Mouse (Mus musculus) embryonic stem cell, embryonic (primary cell): ENCODE results near the gene Prkcg.

Experiments used
- CTCF ChIA-PET, 4 experiments: fragments of 300-600 bp in 2 of 4; fragments of 350-600 bp in 2 of 4; sonication (Branson Sonifier 250); formaldehyde crosslinking; loops; one replicate each; lab custom pipeline; 2022; ENCODE audit warnings: inconsistent platforms in 2 of 4; lab: Charles Lee
- POLR2A ChIA-PET, 4 experiments: fragments of 300-600 bp in 2 of 4; fragments of 350-600 bp in 2 of 4; sonication (Branson Sonifier 250); formaldehyde crosslinking; loops; one replicate each; lab custom pipeline; 2022; ENCODE audit warnings: antibody characterized with exemption in 4 of 4, inconsistent platforms in 1 of 4; lab: Charles Lee

Gene Prkcg

DNA sequence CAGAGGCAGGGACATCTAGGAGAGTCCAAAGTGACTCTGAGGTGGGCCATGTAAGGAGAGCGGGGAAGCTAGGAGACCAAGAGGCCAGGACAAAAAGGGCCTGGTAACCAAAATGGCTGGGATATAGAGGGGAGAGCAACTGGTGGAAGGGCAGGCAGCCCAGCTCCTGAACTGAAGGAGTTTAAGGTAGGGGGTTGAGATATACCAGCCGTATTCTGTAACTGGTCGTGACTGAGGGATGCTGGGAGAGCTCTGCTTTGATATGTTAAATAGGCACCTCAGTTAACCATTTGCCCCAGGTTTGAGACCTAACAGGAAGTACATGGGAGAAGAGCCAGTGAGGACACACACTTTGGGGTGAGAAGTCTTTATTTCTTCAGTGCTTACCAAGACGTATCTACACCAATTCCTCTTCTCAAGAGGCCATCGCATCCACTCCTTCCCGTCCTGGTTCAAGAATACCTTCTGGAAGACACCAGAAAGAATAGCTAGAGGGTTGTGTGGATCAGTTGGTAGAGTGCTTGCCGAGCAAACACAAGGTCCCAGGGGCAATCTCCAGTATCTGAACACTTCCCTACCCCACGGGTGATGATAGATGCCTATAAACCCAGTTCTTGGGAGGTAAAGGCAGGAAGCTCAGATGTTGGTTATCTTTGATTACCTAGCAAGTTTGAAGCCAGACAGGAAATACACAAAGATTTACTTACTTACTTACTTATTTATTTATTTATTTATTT lies 12.1 kb downstream of the Prkcg start:
- POLR2A ChIA-PET: interaction anchor here (0.5 to 9.3 kb wide), 65 partner anchors 8 to 1714 kb away, joined by 3 to 127 read pairs (median 5); partner anchors contain the start of genes Myadm (in 4 of the 4), Prkcg (in 4 of the 4), Cacng6 (in 1 of the 4) and Cox6b2 (in 1 of the 4)

DNA sequence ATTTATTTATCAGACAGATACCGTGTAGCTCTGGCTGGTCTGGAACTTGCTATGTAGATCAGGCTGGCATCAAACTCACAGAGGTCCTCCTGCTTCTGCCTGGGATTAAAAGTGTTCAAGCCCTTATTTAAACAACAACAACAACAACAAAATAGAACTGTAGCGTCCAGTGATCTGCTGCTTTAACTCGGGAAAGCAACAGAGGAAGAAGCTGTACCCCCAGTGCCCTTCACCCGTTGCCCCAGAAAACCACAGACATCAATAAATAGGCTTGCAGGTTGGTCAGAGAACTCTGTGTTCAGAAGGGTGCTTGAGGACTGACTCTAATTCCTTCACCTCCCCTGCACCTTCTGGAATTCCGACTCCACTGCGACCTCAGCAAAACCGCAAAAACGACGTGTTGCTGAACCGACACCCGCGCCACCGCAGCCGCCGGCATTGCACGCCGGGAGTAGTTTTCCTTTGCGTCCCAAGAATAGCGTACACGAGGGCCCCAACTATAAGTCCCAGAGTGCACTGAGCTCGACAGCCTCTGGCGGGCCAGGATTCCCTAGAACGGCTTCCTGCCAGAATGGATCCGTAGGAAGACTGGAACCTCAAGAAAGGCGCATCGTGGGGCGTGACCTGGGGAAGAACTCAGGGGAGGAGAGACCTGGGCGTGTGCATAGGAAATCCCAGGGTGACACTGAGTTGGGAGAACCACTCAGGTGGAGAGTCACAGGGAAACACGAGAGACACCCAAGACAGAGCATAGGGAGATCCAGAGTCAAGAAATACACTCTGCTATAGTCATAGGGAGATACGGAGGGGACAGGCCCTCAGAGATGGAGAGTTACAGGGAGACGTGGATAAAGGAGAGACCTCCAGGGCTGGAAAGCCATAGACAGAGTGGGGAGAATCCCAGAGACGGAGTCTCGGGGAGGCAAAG lies 12.9 kb downstream of the Prkcg start:
- ChIA-PET CTCF (interaction anchor here (0.6 to 3.5 kb wide), 11 partner anchors 10 to 150 kb away, joined by 3 to 43 read pairs (median 4); partner anchors contain the start of genes Myadm (in 1 of the 4) and Prkcg (in 1 of the 4)), POLR2A (interaction anchor here (0.7 to 9.3 kb wide), 38 partner anchors 8 to 343 kb away, joined by 3 to 127 read pairs (median 5); partner anchors contain the start of genes Myadm (in 3 of the 4), Prkcg (in 3 of the 4) and Cacng6 (in 1 of the 4))

More for the DNA sequence above, 12.1 kb downstream of the Prkcg start:
- CTCF ChIA-PET: interaction anchor here (0.5 to 3.5 kb wide), 46 partner anchors 9 to 316 kb away, joined by 3 to 43 read pairs (median 4); partner anchors contain the start of genes Cacng7 (in 1 of the 4), Myadm (in 1 of the 4), Ndufa3 (in 1 of the 4) and Prkcg (in 1 of the 4)

GRCm38 (mm10) chr7:3302556-3303275 lies 13.7 kb downstream of the Prkcg start:
- POLR2A ChIA-PET: interaction anchor here (0.5 to 9.3 kb wide), 40 partner anchors 8 to 277 kb away, joined by 3 to 127 read pairs (median 5); partner anchors contain the start of genes Myadm (in 3 of the 4) and Prkcg (in 3 of the 4)
- CTCF ChIA-PET: interaction anchor here (0.6 to 3.5 kb wide), 14 partner anchors 9 to 96 kb away, joined by 3 to 43 read pairs (median 3); partner anchors contain the start of genes Myadm (in 1 of the 4) and Prkcg (in 1 of the 4)

DNA sequence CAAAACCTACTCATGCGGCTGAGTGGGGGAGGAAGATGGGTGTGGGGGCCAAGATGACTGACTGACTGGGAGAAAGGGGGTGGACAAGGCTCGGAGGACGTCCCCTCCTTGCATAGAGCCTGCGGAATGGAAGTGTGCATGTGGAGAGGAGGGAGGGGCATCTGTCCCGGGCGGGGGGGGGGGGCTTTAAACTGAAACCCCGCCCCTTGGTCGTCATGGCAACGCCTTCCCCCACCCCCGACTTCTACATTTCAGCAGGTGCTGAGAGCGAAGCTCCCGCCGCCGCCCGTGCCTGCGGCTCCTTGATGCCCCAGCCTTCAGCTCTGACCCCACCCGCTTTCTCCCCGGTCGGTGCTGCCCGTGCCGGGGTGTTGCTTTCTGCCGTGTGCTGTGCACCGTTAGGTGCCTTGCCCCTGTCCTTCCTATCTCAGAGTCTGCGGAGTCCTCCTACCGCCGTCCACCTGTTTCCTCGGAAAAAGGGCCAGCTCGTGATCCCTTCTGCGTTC lies 14.3 kb downstream of the Prkcg start:
- CTCF ChIA-PET: interaction anchor here (0.5 to 1.7 kb wide), 27 partner anchors 8 to 313 kb away, joined by 3 to 19 read pairs (median 4); partner anchors contain the start of gene Cacng6 (in 1 of the 4)
- POLR2A ChIA-PET: interaction anchor here (0.5 to 9.3 kb wide), 58 partner anchors 9 to 1806 kb away, joined by 3 to 127 read pairs (median 4); partner anchors contain the start of genes Myadm (in 3 of the 4), Prkcg (in 3 of the 4), Leng8 (in 1 of the 4) and Shisa7 (in 1 of the 4)

DNA sequence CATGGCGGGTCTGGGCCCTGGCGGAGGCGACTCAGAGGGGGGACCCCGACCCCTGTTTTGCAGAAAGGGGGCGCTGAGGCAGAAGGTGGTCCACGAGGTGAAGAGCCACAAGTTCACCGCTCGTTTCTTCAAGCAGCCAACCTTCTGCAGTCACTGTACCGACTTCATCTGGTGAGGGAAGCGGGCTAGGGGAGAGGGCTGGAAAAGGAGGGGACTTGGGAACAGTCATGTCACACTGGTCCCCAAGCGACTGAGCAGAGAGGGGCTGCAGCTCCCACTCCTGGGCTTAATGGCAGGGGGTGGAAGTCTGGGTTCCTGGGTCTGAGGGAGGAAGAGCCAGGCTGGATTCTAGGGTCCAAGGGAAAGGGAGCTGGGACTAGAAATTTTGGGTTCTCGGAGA lies 14.8 kb downstream of the Prkcg start:
- CTCF ChIA-PET: interaction anchor here (0.5 to 1.7 kb wide), 20 partner anchors 8 to 313 kb away, joined by 3 to 19 read pairs (median 4); partner anchors contain the start of gene Cacng6 (in 1 of the 4)
- POLR2A ChIA-PET: interaction anchor here (0.6 to 9.3 kb wide), 57 partner anchors 10 to 1806 kb away, joined by 3 to 127 read pairs (median 4); partner anchors contain the start of genes Myadm (in 3 of the 4), Prkcg (in 3 of the 4), Leng8 (in 1 of the 4) and Shisa7 (in 1 of the 4)

GRCm38 (mm10) chr7:3304298-3304697 lies 15.3 kb downstream of the Prkcg start:
- ChIA-PET POLR2A (interaction anchor here in 3 of 4 experiments (1.0 to 9.3 kb wide), 25 partner anchors 10 to 832 kb away, joined by 3 to 127 read pairs (median 7); partner anchors contain the start of genes Myadm (in 2 of the 3), Prkcg (in 2 of the 3) and Leng8 (in 1 of the 3)), CTCF (interaction anchor here in 2 of 4 experiments (1.0 to 1.5 kb wide), 5 partner anchors 27 to 66 kb away, joined by 3 to 5 read pairs (median 3); no protein-coding TSS in a partner anchor)

DNA sequence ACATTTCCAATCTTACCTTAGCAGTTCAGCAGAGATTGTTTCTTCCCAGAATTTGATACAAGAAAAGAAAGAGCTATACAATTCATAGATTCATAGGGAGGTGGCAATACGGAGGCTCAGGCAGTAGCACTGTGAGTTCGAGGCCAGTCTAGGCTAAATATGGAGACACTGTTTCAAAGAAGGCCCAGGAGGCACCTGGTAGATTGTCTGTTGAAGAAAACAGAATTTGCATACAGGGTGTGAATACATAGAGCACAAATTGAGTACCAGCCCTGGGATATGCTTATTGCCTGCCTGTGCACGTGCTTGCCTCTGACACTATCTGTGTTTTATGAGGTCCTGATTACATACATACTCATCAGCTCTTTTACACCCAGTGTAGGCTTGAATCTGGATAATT lies 17.4 kb downstream of the Prkcg start:
- ChIA-PET POLR2A (interaction anchor here in 2 of 4 experiments (1.0 to 2.8 kb wide), 5 partner anchors 8 to 25 kb away, joined by 3 to 16 read pairs (median 7); no protein-coding TSS in a partner anchor), CTCF (no interaction called here)

DNA sequence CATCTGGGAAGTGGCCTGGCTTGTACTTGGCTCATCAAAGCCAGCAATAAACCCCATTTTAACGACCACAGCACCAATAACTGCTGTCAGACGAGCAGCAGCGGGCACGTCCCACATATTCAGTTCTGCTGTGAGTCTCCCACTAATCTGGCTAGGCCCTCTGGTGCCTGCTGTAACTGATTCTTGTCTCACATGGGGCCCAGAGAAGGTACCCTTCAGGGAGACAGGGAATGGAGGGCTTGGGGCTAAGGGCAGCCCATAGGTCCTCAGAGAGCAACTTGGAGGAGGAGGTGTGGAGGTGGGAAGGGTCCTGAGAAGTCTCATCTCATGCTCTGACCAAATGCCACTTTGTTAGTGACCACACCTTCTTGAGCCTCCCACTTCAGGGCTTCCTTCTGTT lies 19.7 kb downstream of the Prkcg start:
- ChIA-PET CTCF (interaction anchor here in 1 of 4 experiments (0.7 kb wide), 1 partner anchor 136 kb away, joined by 3 read pairs; no protein-coding TSS in a partner anchor), POLR2A (interaction anchor here in 2 of 4 experiments (0.9 to 1.4 kb wide), 2 partner anchors 9 to 265 kb away, joined by 4 read pairs; no protein-coding TSS in a partner anchor)

DNA sequence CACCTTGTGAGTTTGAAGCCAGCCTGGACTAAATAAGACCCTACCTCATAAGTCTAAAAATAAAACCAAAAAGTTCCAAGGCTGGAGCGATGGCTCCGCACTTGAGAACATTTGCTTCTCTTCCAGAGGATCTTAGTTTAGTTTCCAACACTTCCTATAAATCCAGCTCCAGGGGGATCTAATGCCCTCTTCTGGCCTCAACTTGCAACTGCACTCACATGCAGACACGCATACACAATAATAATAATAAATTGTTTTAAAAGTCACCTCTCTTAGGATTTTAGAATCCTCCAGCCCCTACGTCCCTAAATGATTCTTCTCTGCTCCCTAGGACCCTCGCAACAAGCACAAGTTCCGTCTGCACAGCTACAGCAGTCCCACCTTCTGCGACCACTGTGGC lies 21.3 kb downstream of the Prkcg start:
- POLR2A ChIA-PET: interaction anchor here in 2 of 4 experiments (0.8 to 1.5 kb wide), 6 partner anchors 9 to 37 kb away, joined by 3 to 6 read pairs (median 4); no protein-coding TSS in a partner anchor
- CTCF ChIA-PET: interaction anchor here (0.5 to 1.4 kb wide), 11 partner anchors 10 to 149 kb away, joined by 3 to 8 read pairs (median 3); no protein-coding TSS in a partner anchor

DNA sequence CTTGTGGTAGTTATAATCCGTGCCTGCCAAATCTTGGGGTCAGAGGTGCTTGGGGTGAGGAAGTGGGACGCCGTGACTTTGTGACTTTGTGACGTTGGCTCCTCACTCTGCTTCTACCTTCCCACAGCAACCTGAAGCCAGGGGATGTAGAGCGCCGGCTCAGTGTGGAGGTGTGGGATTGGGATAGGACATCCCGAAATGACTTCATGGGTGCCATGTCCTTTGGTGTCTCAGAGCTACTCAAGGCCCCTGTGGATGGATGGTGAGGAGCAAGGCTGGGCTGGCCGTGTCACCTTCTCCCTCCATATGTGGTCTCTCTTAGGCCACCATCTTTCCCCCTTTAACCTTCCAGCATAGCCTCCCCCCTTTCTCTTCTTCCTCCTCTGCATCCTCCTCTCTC lies 24.6 kb downstream of the Prkcg start:
- CTCF ChIA-PET: interaction anchor here in 1 of 4 experiments (0.6 to 1.6 kb wide), 3 partner anchors 11 to 76 kb away, joined by 4 to 6 read pairs (median 5); no protein-coding TSS in a partner anchor

GRCm38 (mm10) chr7:3314121-3314520 lies 25.1 kb downstream of the Prkcg start:
- ChIA-PET CTCF (interaction anchor here in 2 of 4 experiments (0.8 to 1.6 kb wide), 3 partner anchors 12 to 14 kb away, joined by 3 to 6 read pairs (median 5); no protein-coding TSS in a partner anchor), POLR2A (interaction anchor here in 3 of 4 experiments (0.5 to 2.6 kb wide), 14 partner anchors 9 to 303 kb away, joined by 3 to 16 read pairs (median 3); partner anchors contain the start of gene Ndufa3 (in 1 of the 3))

More for the DNA sequence above, 24.6 kb downstream of the Prkcg start:
- POLR2A ChIA-PET: interaction anchor here in 2 of 4 experiments (0.6 to 2.6 kb wide), 12 partner anchors 8 to 304 kb away, joined by 3 to 16 read pairs (median 3); partner anchors contain the start of gene Ndufa3 (in 1 of the 2)

DNA sequence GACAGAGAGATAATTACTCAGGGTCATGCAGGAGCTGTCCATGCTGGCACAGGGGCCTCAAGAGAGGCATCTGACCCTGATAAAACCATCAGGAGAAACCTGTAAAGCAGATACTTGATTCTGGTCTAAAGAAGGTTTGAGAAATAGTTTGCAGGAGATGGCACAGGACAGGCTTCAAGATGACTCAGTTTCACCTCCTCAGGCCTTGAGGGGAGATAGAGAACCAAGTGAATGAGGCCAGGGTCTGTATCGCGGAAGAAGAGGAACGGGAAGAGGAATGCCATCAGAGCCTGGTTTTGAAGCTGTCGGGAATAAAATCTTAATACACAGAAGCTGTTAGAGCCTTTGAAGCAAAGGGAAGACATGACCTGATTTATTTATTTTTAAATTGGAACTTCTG lies 28.7 kb downstream of the Prkcg start:
- CTCF ChIA-PET: no interaction called here
- POLR2A ChIA-PET: interaction anchor here in 1 of 4 experiments (1.1 to 2.1 kb wide), 3 partner anchors 17 to 96 kb away, joined by 3 to 6 read pairs (median 3); no protein-coding TSS in a partner anchor

DNA sequence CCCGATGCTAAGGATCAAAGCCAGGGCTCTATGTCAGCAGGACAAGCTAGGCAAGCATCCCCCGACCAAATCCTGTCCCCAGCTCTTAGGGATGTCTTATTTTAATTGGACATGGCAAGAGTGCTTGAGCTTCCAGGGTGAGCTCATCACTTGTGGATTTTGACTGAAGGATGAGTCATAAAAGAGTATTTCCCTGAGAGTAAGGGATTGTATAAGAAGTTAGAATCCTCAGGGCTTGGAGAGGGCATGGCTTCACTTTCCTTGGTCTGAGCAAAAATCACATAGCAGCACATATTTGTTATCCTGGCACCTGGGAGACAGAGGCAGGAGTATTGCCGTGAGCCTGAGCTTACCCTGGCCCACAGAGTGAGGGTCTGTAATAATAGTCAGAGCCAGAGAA lies 31.9 kb downstream of the Prkcg start:
- ChIA-PET POLR2A (interaction anchor here in 2 of 4 experiments (0.6 to 1.3 kb wide), 4 partner anchors 31 to 100 kb away, joined by 3 to 7 read pairs (median 3); no protein-coding TSS in a partner anchor), CTCF (interaction anchor here in 1 of 4 experiments (0.6 to 0.7 kb wide), 2 partner anchors 71 to 179 kb away, joined by 4 read pairs; no protein-coding TSS in a partner anchor)

DNA sequence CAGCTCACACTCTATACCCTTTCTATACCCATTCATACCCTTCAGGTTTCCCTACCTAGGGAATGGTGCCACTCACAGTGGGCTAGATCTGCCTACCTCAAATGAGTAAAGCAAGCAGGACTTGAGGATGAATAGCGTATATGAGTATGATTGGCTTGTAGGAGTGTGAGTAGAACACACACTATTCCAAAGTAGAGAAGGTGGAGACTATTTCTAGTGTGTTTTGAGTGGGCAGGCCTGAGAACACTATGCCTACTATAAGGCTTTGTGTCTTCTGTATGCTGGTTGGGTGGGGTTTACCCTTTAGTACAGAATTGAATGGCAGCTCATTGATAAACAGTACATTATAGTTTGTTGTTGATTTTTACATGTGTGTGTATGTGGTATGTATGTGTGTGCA lies 34.8 kb downstream of the Prkcg start:
- ChIA-PET CTCF (no interaction called here), POLR2A (interaction anchor here in 1 of 4 experiments (0.9 kb wide), 1 partner anchor 9 kb away, joined by 3 read pairs; no protein-coding TSS in a partner anchor)

GRCm38 (mm10) chr7:3327961-3328360 lies 39.0 kb downstream of the Prkcg start:
- POLR2A ChIA-PET: no interaction called here
- CTCF ChIA-PET: interaction anchor here in 2 of 4 experiments (0.6 to 0.8 kb wide), 2 partner anchors 112 to 302 kb away, joined by 3 to 7 read pairs; no protein-coding TSS in a partner anchor
